Mouse (Mus musculus) T-helper 17 cell (primary cell): ENCODE measurements at regions not wholly inside any gene's neighbourhood (a gene's known extent, or its start where the extent isn't known, plus 50 kb on each side); places are given as distances from the start of the nearest gene placed in this dataset.

Source experiments
- in situ Hi-C, 2 experiments: fragments of 300-600 bp; cut with MboI, MseI; formaldehyde crosslinking; loops; 1 replicate in 1 of 2; 2 replicates in 1 of 2; pipeline ENCODE4 v1.15.1; 2025; ENCODE audit warnings: high pct_unique_total_duplicates in 2 of 2

DNA sequence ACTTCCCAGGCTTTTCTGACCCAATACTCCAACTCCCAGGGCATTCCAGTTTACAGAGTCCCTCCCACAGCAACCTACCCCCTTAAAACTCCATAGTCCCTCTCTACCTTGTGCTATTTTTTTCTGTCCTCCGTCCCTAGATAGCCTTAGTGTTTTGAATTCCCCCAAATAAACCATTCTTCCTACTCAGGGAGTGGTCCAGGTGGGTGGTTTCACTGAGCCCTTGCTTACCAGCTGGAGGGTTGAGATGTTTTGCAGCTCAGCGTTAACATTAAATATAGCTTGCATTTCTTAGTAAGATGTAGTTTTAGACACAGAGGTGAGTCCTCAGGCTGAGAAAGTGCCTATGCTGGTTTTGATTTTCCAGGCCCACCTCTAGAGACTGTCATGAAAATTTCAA lies 313.0 kb downstream of the Bmper start:
- in situ Hi-C loops = no loop called here

DNA sequence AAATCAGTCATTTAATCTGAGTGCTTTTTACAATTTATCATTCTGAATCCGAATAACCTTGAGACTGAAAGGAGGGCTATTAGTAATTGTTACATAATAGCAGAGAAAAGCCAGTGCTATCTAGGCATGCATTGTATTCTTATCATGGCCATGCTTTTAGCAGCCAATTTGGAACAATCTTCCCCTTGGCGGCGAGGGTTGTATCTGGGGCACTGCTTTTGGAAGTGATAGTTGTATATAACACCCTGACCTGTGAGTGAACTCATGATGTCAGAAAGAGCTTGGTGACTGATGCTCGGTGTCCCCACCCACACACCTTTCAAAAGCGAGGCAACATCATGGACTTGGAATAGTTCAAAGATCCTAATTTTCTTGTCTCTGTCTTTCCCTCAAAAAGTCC lies 315.2 kb downstream of the Bmper start:
- in situ Hi-C loops = no loop called here

DNA sequence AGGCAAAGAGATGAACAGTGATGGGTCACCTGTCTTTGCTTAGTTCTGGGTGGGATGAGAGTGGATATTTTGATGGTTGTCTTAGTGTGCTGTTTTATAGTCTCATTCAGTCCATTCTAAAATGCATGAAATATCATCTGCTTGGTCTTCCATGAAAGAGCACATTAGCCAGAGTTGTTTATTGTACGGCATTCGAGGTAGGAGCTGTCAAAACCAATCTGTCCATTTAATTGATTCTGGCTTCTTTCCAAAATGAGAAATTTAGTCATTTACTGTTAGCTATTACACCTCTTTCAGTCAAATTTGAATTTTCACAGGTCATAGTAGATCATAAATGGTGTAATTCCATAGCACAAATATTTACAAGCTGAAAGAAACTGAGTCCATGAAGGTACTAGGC lies 328.8 kb downstream of the Bmper start:
- in situ Hi-C loops = loop anchor here in 1 of 2 experiments (25.0 kb wide), 1 partner anchor 1836 kb away; no protein-coding TSS in a partner anchor

DNA sequence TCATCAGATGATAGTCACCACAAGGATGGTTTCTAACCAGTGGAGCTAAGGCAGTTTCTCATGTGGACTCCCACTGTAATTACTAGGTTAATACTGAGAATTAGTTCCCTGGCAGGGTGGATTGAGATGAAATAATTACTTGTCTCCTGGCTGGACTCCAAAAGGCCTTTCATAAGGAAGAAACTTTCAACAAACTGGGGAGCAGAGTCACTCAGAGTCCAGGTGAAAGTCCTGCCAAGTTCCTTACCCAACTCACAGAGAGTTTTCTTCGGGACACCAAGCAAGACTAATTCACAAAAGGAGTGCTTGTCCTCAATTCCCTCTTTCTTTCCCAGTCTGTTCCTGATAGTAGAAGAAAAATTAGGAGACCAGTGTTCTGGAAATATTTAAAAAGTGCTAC lies 330.9 kb downstream of the Bmper start:
- in situ Hi-C loops = loop anchor here in 1 of 2 experiments (25.0 kb wide), 1 partner anchor 1834 kb away; no protein-coding TSS in a partner anchor

DNA sequence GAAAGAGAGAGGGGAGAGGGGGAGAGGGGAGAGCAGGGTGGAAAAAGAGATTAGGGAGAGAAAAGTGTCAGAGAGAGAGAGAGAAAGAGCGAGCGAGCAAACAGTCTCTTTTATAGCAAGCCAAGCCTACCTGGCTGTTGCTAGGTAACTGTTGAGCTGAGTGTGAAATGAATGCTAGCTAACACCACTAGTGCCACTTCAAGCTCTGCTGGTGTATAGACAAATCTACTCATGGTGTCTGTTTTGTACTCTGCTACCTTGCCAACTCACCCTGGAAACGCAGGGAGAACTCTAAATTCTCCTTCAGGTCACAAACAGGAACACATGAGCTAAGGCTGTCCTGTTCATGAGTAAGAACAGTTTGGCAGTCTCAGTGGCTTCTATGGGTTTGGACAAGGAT lies 334.7 kb downstream of the Bmper start:
- in situ Hi-C loops = loop anchor here in 1 of 2 experiments (25.0 kb wide), 1 partner anchor 1830 kb away; no protein-coding TSS in a partner anchor

DNA sequence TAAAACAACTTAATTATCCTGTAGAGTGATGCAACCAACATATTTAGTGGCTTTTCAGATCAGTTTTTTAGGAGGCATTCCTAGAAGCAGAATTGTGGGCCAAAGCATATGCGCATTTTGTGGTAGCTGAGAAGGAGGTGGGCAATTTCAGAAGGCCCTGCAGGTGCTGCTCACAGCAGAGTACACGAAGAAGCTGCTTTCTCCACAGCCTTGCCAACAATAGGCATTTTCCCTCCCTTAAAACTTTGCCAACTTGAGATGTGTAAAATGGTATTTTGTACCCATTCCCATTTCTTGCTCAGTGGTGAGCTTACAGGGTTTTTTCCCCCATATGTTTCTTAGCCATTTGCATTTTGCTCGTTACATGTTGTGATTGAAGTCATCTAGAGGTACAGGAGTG lies 339.0 kb downstream of the Bmper start:
- in situ Hi-C loops = loop anchor here in 1 of 2 experiments (25.0 kb wide), 1 partner anchor 1825 kb away; no protein-coding TSS in a partner anchor

DNA sequence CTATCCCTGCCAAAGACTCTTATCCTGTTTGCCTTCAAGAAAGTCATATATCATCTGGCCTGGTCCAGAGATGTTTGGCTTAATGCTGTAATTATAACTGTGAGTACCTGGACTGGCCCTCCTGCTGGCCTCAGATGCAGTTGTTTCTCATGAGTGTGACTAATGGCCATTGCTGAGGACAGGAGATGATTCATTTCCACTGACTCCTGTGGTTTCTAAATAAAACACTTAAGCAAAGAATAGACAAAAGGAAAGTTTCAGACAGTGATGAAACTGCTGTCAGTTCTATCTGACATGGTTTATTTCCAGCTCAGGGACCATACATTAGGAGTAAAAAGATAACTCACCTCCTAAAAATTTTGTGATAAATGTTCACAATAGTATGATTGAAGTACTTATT lies 344.2 kb downstream of the Bmper start:
- in situ Hi-C loops = loop anchor here in 1 of 2 experiments (25.0 kb wide), 1 partner anchor 1820 kb away; no protein-coding TSS in a partner anchor

DNA sequence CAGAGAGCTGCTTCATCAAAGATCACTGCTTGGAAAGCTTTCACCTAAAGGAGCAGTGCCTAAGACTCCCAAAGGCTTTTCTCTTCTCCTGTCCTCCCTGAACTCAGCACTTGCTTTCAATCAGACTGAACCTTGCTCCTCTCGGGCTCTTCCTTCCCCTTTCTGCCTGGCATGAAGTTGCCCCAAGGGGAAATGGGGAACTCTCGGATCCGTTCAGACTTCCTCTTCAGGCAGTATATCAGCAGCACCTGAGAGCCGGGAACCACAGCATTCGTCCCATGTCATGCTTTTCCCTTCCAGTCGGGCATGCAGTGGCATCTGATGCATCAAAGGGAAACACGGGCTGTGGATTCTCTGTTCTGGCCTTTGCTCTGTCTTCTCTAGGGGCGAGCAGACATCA lies 347.3 kb downstream of the Bmper start:
- in situ Hi-C loops = loop anchor here in 1 of 2 experiments (25.0 kb wide), 1 partner anchor 1817 kb away; no protein-coding TSS in a partner anchor

DNA sequence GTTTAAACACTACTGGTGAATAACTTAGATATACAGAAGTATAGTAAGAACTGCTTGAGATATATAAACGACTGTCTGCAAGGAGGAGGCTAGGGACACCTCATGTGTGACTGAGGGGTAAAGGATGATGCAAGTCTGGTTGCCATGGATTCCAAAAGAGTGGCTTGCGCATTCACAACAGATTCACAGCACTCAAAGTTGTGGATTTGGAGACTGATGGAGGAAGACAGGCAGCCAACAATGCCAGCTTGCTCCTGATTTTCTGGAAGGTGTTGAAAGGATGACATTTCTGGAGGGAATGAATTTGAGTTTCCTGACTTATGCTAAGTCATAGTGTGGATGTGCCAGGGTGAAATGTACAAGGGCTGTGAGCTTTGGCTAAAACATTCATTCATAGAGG lies 353.4 kb downstream of the Bmper start:
- in situ Hi-C loops = no loop called here

DNA sequence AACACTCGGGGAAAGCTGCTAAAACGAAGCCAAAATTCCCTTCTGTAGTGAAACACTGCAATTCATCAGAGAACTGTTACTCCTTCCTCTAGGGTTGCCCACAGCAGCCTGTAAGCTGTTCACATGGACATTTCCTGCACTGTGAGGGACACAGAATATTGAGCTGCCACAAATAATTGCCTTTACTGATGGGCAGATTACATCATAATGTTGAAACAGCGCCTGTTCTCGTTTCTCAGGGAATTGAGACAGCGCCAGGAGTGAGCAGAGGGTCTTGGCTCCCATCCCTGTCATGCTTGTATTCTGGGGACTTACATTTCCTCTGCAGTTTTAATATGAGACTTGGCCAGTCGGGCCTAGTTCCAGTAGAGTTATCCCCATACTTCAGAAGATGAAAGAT lies 357.3 kb downstream of the Bmper start:
- in situ Hi-C loops = no loop called here

DNA sequence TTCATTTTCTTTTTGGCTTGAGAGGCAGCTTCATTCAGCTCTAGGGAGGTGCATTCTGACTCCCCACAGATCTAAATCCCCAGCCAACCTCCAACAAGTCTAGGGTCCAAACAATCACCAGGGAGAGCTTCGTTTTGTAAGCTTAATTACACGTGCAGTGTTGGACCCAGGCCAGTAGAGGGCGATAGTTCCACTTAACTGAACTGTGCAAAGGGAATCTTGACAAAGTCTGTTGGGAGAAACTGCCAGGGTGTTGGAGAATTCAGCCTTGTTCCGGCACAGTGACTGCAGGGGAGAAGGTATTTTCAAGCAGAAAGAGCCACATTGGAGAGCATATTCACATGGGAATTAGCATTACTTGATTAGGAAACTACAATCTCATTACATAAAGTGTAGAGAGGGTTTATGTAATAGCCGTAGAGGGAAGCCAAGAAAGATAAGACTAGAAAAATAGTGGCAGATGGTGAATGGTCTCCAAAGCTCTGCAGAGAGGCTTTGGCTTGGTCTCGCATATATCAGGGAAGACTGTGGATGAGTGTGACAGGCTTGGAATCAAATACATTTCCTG lies 358.2 kb downstream of the Bmper start:
- in situ Hi-C loops = no loop called here

DNA sequence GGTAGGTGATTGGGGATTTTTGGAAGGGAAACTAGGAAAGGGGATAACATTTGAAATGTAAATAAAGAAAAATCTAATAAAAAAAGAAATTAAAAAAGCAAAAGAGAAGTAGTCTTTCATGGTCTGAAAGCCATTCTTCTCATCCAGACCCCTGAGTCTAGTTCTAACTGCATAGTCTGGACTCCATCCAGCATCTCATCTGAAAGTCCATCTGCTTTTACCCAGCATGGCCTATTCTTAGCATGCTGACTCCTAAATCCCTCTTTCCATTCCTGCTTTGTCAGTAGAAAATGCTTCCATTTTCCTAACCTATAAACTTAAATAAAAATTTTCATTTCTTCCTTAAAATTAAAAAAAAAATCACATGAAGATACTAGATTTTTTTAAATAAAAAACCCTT lies 361.7 kb downstream of the Bmper start:
- in situ Hi-C loops = no loop called here

DNA sequence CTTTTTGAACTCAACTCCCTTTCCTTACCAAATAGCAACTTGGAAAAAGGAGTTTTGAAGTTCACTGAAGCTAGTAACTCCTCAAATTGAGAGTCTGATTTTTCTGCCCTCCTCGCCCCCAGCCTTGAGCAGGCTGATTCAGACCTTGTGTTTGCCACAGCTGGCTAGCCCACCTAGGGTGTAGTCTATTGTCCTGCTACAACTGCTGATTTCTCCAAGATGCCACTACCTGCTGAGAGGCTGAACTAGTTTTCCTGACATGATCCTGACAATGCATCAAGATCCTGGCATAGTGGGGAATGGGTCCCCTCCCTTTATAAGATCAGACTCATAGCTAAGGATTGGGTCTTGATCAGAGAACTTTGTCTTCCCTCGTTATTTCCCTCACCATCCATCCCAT lies 366.1 kb downstream of the Bmper start:
- in situ Hi-C loops = no loop called here

DNA sequence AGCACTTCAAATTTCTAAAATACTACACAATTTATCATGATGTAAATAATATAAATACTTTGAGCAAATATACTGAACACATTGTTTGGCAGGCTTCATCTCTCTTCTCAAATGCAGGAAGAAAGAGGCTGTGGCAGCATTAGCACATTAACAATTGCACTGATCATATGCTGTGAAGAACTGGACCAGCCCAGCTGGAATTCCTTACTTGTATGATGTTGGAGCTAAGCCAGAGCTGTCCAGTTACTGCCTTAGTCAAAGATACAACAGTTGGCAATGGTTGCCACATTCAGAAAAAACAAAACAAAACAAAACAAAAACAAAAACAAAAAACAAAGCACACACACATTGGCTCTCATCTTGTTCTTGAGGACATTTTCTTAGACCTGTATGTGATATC lies 369.0 kb downstream of the Bmper start:
- in situ Hi-C loops = no loop called here

DNA sequence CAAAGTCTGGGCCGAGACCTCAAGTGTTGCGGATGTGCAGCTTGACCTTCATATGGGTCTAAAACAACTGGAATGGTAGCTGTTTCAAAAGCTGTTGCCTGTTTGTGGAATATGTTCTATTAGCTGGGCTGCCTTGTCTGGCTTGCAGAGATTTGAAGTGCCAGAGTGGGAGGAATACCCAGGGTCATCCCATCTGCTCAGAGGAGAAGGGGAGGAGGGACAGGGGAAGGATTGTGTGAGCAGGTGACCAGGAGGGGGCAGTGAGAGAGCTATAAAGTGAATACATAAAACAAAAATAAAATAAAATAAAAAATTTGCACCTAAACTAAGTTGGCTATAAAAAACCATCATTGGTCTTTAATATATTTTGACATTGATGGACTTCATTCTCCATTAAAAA lies 377.7 kb downstream of the Bmper start:
- in situ Hi-C loops = no loop called here
